Mouse (Mus musculus): ENCODE data around the gene Mdn1. TPM values are rescaled to one million over a fixed set of nuclear protein-coding genes. Genes with fewer than 3 reads are reported as not detected.

The Mdn1 gene
- 15.8 and 17.2 TPM in 2 replicates for polyA plus RNA-seq (2015; fragmentation: Nextera tagmentation; extraction: Ambion mirVana)

DNA sequence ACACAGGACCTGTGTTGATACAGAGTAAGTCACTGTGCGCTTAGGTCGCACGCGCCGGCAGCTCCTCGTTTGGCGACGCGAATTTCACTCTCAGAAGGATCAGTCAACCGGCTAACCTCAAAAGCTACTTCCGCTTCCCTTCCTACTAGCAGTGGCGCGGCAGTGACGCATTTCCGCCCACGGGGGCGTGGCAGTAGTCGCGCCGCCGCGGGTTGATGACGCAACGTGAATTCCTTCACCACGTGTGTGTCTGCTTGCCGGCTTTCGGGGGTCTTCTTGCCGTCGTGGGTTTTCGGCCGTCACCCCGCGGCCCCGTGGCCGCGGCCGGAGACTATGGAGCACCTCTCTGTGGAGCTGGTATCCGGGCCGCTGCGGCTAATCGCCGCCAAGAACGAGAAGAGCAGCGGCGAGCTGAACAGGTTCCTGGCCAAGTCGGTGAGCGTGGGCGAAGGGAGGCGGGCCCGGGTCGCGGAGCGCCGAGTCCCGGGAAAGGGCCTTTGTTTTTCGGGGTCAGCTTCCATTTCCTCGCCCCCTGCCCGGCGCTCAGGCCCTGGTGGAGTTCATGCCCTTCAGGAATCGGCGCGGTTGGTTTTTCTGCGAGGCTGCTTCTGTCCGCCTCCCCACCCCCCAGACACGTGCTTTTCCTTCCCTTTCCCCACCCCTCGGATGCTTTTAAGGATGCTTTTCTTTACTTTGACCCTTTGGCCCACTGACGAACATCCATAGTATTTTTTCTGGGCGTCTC, at the start of gene Mdn1:
TSS of gene Mdn1 (plus strand) at position 202 of the 745 bp plus-strand sequence.
- Histone ChIP-seq H3K4me3 (peak within 1 kb of the TSS; percentile 92), H3K36me3 (peaks cover 9% of the 10 kb centered on the region; the same call in 1 of the 2 replicates), H3K9ac (peak within 1 kb of the TSS; percentile 80), H3K4me2 (peak within 1 kb of the TSS; percentile 76), H3K4me1 (replicated peaks) (peaks cover 23% of the 10 kb centered on the region), H3K27ac (peak within 1 kb of the TSS; percentile 86), H3K9me3 (no peaks in the 10 kb centered on the region), H3K27me3 (no peaks in the 10 kb centered on the region)
- ATAC-seq (ENCODE audit: low FRiP score): peak; percentile 94
- WGBS: under 1% methylated on average over 68 of the region's 68 CpGs

GRCm38 (mm10) chr4:32615034-32615881, 41.7 kb upstream of the Mdn1 start, which contains the start of gene Casp8ap2:
Gene Casp8ap2, plus strand, starts transcription at chr4:32615451.
- Histone ChIP-seq H3K4me2 (peak within 1 kb of the TSS; percentile 83), H3K9me3 (no peaks in the 10 kb centered on the region), H3K9ac (peak within 1 kb of the TSS; percentile 88), H3K4me3 (peak within 1 kb of the TSS; percentile 91), H3K36me3 (no peaks in the 10 kb centered on the region), H3K27me3 (no peaks in the 10 kb centered on the region), H3K27ac (peak within 1 kb of the TSS; percentile 91), H3K4me1 (replicated peaks) (peaks cover 18% of the 10 kb centered on the region)
- under 1% methylated on average over 60 of the region's 67 CpGs for WGBS
- peak; percentile 99 for ATAC-seq (ENCODE audit: low FRiP score)

GRCm38 (mm10) chr4:32621637-32622036, 35.3 kb upstream of the Mdn1 start:
- Histone ChIP-seq H3K4me1 (replicated peaks) (peaks cover 8% of the 10 kb centered on the region), H3K9me3 (no peaks in the 10 kb centered on the region), H3K9ac (no peak overlapping the region), H3K36me3 (peaks cover 6% of the 10 kb centered on the region; the same call in 1 of the 2 replicates), H3K27me3 (no peaks in the 10 kb centered on the region), H3K4me2 (no peak overlapping the region), H3K27ac (no peak overlapping the region), H3K4me3 (no peak overlapping the region)
- no peak for ATAC-seq (ENCODE audit: low FRiP score)

DNA sequence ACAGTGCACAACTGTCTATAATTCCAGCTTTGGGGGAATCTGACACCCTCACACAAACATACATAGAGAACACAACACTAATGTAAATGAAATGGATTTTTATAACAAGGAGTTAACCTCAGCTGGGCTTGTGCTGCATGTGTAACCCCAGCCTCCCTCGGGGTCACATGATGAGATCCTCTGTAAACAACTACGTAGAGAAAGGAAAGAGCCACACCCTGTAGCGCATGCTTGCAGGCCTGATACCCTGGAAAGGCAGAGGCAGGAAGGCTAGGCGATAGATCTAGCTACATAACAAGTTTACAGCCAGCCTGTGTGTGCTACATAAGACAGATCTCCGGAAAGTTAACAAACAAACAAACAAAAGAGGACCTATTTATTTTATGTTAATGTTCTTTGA, 5.2 kb upstream of the Mdn1 start:
- peaks cover 5% of the 10 kb centered on the region; the same call in 1 of the 2 replicates for H3K4me1 ChIP-seq (replicated peaks)
- ATAC-seq (ENCODE audit: low FRiP score): no peak
- no peak overlapping the region for H3K27ac ChIP-seq
- no peaks in the 10 kb centered on the region for H3K9me3 ChIP-seq
- no peak overlapping the region for H3K4me3 ChIP-seq
- no peak overlapping the region for H3K9ac ChIP-seq
- peaks cover 33% of the 10 kb centered on the region for H3K36me3 ChIP-seq
- 86% methylated on average over 5 of the region's 5 CpGs for WGBS
- no peaks in the 10 kb centered on the region for H3K27me3 ChIP-seq
- H3K4me2 ChIP-seq: no peak overlapping the region

GRCm38 (mm10) chr4:32656146-32656904, 594 bp upstream of the Mdn1 start:
- Histone ChIP-seq H3K36me3 (peaks cover 13% of the 10 kb centered on the region; the same call in 1 of the 2 replicates), H3K4me3 (peak overlapping the region; percentile 92), H3K9me3 (no peaks in the 10 kb centered on the region), H3K4me2 (peak overlapping the region; percentile 76), H3K27me3 (no peaks in the 10 kb centered on the region), H3K27ac (peak overlapping the region; percentile 86), H3K4me1 (replicated peaks) (peaks cover 23% of the 10 kb centered on the region), H3K9ac (peak overlapping the region; percentile 68)
- 56% methylated on average over 11 of the region's 11 CpGs for WGBS
- ATAC-seq (ENCODE audit: low FRiP score): peak; percentile 60

GRCm38 (mm10) chr4:32665843-32666242, 8.9 kb downstream of the Mdn1 start:
- no peak for ATAC-seq (ENCODE audit: low FRiP score)
- Histone ChIP-seq H3K27ac (no peak overlapping the region), H3K4me1 (replicated peaks) (no peaks in the 10 kb centered on the region), H3K4me2 (no peak overlapping the region), H3K4me3 (no peak overlapping the region), H3K36me3 (peaks cover 63% of the 10 kb centered on the region), H3K27me3 (no peaks in the 10 kb centered on the region), H3K9ac (no peak overlapping the region), H3K9me3 (no peaks in the 10 kb centered on the region)
- WGBS: 94% methylated on average over 4 of the region's 4 CpGs

DNA sequence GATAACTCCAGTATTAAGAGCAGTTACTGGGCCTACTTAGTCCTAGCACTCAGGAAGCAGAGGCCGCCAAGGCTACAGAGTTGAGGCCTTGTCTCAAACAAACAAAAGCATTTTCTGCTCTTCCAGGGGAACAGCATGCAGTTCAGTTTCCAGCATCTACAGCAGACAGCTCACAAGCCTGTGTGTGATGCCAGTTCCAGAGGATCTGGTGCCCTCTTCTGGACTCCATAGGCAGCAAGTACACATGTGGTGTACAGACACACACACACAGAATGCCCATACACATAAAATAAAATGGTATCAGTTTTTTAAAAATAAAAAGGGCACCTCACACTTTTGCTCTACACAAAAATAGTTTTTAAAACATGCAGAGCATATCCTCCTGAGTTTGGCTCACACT, 11.4 kb downstream of the Mdn1 start:
- H3K27ac ChIP-seq: no peak overlapping the region
- H3K4me2 ChIP-seq: no peak overlapping the region
- no peaks in the 10 kb centered on the region for H3K9me3 ChIP-seq
- peaks cover 78% of the 10 kb centered on the region for H3K36me3 ChIP-seq
- H3K4me3 ChIP-seq: no peak overlapping the region
- no peak for ATAC-seq (ENCODE audit: low FRiP score)
- WGBS: 97% methylated on average over 1 of the region's 1 CpGs
- no peaks in the 10 kb centered on the region for H3K27me3 ChIP-seq
- no peaks in the 10 kb centered on the region for H3K4me1 ChIP-seq (replicated peaks)
- no peak overlapping the region for H3K9ac ChIP-seq

DNA sequence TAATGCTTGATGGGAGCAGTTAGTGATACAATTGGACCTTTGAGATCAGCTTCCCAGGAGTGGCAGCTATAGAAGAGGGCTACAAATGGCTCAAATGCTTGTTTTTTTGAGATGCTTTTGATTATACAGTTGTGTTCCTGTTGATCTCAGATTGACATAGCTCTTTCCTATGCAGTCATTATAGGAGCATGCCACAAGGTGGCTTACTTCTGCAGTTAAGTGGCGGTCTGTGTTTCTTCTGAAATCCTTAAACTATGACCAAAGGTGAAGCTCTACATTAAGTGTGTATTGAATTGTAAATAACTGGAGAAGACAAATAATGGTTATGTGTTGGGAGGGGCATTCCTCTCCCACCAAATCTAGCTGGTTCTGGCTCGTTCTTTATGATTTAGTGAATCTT, 12.9 kb downstream of the Mdn1 start:
- Histone ChIP-seq H3K36me3 (peaks cover 77% of the 10 kb centered on the region), H3K27ac (no peak overlapping the region), H3K27me3 (no peaks in the 10 kb centered on the region), H3K9ac (no peak overlapping the region), H3K4me1 (replicated peaks) (no peaks in the 10 kb centered on the region), H3K4me2 (no peak overlapping the region), H3K4me3 (no peak overlapping the region), H3K9me3 (no peaks in the 10 kb centered on the region)
- 94% methylated on average over 2 of the region's 2 CpGs for WGBS
- no peak for ATAC-seq (ENCODE audit: low FRiP score)

- Histone ChIP-seq H3K9me3 (no peaks in the 10 kb centered on the region), H3K9ac (no peak overlapping the region), H3K4me1 (replicated peaks) (no peaks in the 10 kb centered on the region), H3K27me3 (no peaks in the 10 kb centered on the region), H3K36me3 (peaks cover 87% of the 10 kb centered on the region), H3K27ac (no peak overlapping the region), H3K4me3 (no peak overlapping the region), H3K4me2 (no peak overlapping the region)
- 90% methylated on average over 2 of the region's 2 CpGs for WGBS
- ATAC-seq (ENCODE audit: low FRiP score): no peak
Observed at GRCm38 (mm10) chr4:32674025-32674424, 17.1 kb downstream of the Mdn1 start.

DNA sequence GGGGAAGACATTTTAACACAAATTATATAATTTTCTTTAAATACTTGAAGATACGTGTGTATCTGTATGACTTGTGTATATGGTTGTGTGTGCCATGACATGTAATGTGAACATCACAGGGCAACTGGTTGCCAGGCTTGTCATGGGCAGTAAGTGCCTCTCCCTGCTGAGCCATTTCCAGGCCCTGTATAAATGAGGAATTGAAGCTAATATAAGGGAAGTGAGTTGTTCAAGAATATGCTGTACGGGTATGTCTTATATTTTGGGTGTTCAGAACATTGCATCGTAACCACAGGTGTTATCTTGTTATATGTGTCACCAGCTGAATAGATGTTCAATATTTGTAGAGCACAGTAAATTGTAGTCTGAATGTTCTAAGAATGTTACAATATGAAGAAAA, 20.6 kb downstream of the Mdn1 start:
- Histone ChIP-seq H3K36me3 (peaks cover 86% of the 10 kb centered on the region), H3K27me3 (no peaks in the 10 kb centered on the region), H3K4me3 (no peak overlapping the region), H3K27ac (no peak overlapping the region), H3K9me3 (no peaks in the 10 kb centered on the region), H3K4me2 (no peak overlapping the region), H3K9ac (no peak overlapping the region), H3K4me1 (replicated peaks) (no peaks in the 10 kb centered on the region)
- ATAC-seq (ENCODE audit: low FRiP score): no peak
- WGBS: 97% methylated on average over 3 of the region's 3 CpGs

DNA sequence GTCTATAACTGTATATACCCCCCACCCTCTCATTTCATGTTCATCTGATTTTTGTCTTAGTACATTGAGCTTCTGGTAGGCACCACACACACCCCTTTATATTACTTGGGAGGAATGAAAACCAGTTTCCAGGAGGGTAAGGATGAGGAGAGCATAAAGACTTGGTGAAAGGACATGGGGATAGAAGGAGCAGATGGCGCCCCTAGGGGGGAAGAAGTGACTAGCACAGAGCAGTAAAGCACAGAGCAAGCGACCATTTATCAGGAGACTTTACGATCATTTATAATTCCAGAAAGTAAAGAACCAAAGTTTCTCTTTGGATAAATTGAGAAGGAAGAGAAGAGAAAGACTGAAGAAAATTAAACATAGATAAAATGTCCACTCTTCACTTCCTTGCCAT, 23.9 kb downstream of the Mdn1 start:
- Histone ChIP-seq H3K9ac (no peak overlapping the region), H3K9me3 (no peaks in the 10 kb centered on the region), H3K4me1 (replicated peaks) (no peaks in the 10 kb centered on the region), H3K27ac (no peak overlapping the region), H3K36me3 (peaks cover 80% of the 10 kb centered on the region), H3K4me3 (no peak overlapping the region), H3K27me3 (no peaks in the 10 kb centered on the region), H3K4me2 (no peak overlapping the region)
- WGBS: 73% methylated on average over 3 of the region's 3 CpGs
- no peak for ATAC-seq (ENCODE audit: low FRiP score)

DNA sequence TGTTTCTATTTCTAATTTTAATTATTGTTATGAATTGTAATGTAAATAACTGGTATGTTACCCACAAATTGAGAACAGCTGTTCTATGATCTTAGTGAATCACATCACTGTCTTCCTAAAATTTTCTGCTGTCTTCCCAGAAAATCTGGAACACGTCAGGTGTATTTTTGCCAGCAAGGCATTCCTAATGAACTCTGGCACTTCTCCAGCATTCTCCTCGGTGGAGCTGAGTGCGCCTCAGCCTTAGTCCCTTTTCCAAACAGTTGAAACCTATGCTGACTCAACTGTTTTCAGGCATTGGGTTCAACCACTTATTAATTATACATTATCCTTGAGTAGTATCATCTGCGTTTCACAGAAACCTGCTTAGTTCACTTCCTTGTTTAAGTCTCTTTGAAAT, 25.6 kb downstream of the Mdn1 start:
- H3K4me1 ChIP-seq (replicated peaks): no peaks in the 10 kb centered on the region
- no peak overlapping the region for H3K4me2 ChIP-seq
- no peaks in the 10 kb centered on the region for H3K9me3 ChIP-seq
- H3K4me3 ChIP-seq: no peak overlapping the region
- H3K9ac ChIP-seq: no peak overlapping the region
- H3K36me3 ChIP-seq: peaks cover 77% of the 10 kb centered on the region
- no peaks in the 10 kb centered on the region for H3K27me3 ChIP-seq
- ATAC-seq (ENCODE audit: low FRiP score): no peak
- H3K27ac ChIP-seq: no peak overlapping the region
- 84% methylated on average over 4 of the region's 4 CpGs for WGBS
